Mouse (Mus musculus) hindbrain, embryonic 12.5 days (tissue): ENCODE results near the gene Sspn. TPM values are rescaled to one million over a fixed set of nuclear protein-coding genes. Genes with fewer than 3 reads are reported as not detected.

Experiments
- ATAC-seq: fragments of 200-750 bp; cut with Nextera tagmentation; 2 replicates; pipeline ENCODE4 v1.8.0; 2017; ENCODE audit warnings: moderate TSS enrichment; ENCODE audit not compliant: low FRiP score
- H3K27ac ChIP-seq: fragments of 300-500 bp; sonication (generic); 2 replicates; pipeline ENCODE4 v1.5.1; 2016; ENCODE audit warnings: mild to moderate bottlenecking
- H3K27me3 ChIP-seq: fragments of 300-500 bp; sonication (generic); 2 replicates; pipeline ENCODE4 v1.6.1; 2016; ENCODE audit warnings: mild to moderate bottlenecking
- H3K36me3 ChIP-seq: fragments of 300-500 bp; sonication (generic); 2 replicates; pipeline ENCODE4 v1.6.1; 2016; ENCODE audit warnings: mild to moderate bottlenecking
- H3K4me1 ChIP-seq: fragments of 300-500 bp; sonication (generic); 2 replicates; pipeline ENCODE4 v1.6.1; 2016
- H3K4me2 ChIP-seq: fragments of 300-500 bp; sonication (generic); replicated peaks from 2 replicates; pipeline ENCODE4 v1.6.1; 2016; ENCODE audit warnings: mild to moderate bottlenecking
- H3K4me3 ChIP-seq: fragments of 300-500 bp; sonication (generic); 2 replicates; pipeline ENCODE4 v1.5.1; 2016; ENCODE audit warnings: mild to moderate bottlenecking
- H3K9ac ChIP-seq: fragments of 300-500 bp; sonication (generic); 2 replicates; pipeline ENCODE4 v1.6.1; 2016; ENCODE audit warnings: mild to moderate bottlenecking, moderate library complexity
- H3K9me3 ChIP-seq: fragments of 300-500 bp; sonication (generic); replicated peaks from 2 replicates; pipeline ENCODE4 v1.6.1; 2016; ENCODE audit warnings: mild to moderate bottlenecking
- WGBS: fragments of 180-500 bp; shearing (Covaris S2); methylation state at CpG from one replicate; pipeline ENCODE4 v1.1.7; 2016; 5-methylcytosine and 5-hydroxymethylcytosine counted together
- polyA plus RNA-seq: library from polyadenylated mRNA; unstranded; fragments of >200 nt; fragmentation: Nextera tagmentation; extraction: Ambion mirVana; gene quantifications from 2 replicates; pipeline ENCODE4 v1.2.1, GENCODE M21; 2016

Sspn gene
- polyA plus RNA-seq, 1 experiment from 2014 or later: 6.2 TPM

- Histone ChIP-seq H3K27me3 (no peaks in the 10 kb centered on the region), H3K27ac (no peak overlapping the region), H3K4me1 (peaks cover 7% of the 10 kb centered on the region; the same call in 1 of the 2 replicates), H3K9ac (no peak overlapping the region), H3K9me3 (no peaks in the 10 kb centered on the region), H3K4me2 (no peak overlapping the region), H3K4me3 (no peak overlapping the region), H3K36me3 (no peaks in the 10 kb centered on the region)
- ATAC-seq: no peak
- WGBS: 74% methylated on average over 8 of the region's 8 CpGs
Observed at GRCm38 (mm10) chr6:145967693-145968092, 36.3 kb downstream of the Sspn start.

GRCm38 (mm10) chr6:145968301-145968818, 36.9 kb downstream of the Sspn start:
- WGBS: 76% methylated on average over 7 of the region's 7 CpGs
- no peak overlapping the region; the same call in 1 of the 2 replicates for H3K27ac ChIP-seq
- ATAC-seq: no peak

GRCm38 (mm10) chr6:145968821-145969220, 37.4 kb downstream of the Sspn start:
- peaks cover 2% of the 10 kb centered on the region; the same call in 1 of the 2 replicates for H3K4me1 ChIP-seq
- H3K9ac ChIP-seq: no peak overlapping the region
- H3K27ac ChIP-seq: no peak overlapping the region; the same call in 1 of the 2 replicates
- no peaks in the 10 kb centered on the region for H3K9me3 ChIP-seq
- WGBS: 64% methylated on average over 10 of the region's 10 CpGs
- no peaks in the 10 kb centered on the region for H3K36me3 ChIP-seq
- no peak overlapping the region for H3K4me3 ChIP-seq
- H3K4me2 ChIP-seq: no peak overlapping the region
- no peaks in the 10 kb centered on the region for H3K27me3 ChIP-seq
- no peak for ATAC-seq

More at GRCm38 (mm10) chr6:145968301-145968818, 36.9 kb downstream of the Sspn start:
- no peaks in the 10 kb centered on the region for H3K27me3 ChIP-seq
- no peak overlapping the region for H3K4me3 ChIP-seq
- H3K9ac ChIP-seq: no peak overlapping the region
- H3K9me3 ChIP-seq: no peaks in the 10 kb centered on the region
- H3K4me1 ChIP-seq: peaks cover 5% of the 10 kb centered on the region; the same call in 1 of the 2 replicates
- H3K4me2 ChIP-seq: no peak overlapping the region
- H3K36me3 ChIP-seq: no peaks in the 10 kb centered on the region

- H3K9ac ChIP-seq: no peak overlapping the region
- 80% methylated on average over 5 of the region's 5 CpGs for WGBS
Observed at GRCm38 (mm10) chr6:145969572-145969971, 38.1 kb downstream of the Sspn start.

GRCm38 (mm10) chr6:145972107-145972506, 40.7 kb downstream of the Sspn start:
- Histone ChIP-seq H3K4me1 (peaks cover 2% of the 10 kb centered on the region; the same call in 1 of the 2 replicates), H3K9ac (no peak overlapping the region), H3K27ac (no peak overlapping the region), H3K36me3 (no peaks in the 10 kb centered on the region), H3K9me3 (no peaks in the 10 kb centered on the region), H3K4me3 (no peak overlapping the region), H3K27me3 (no peaks in the 10 kb centered on the region), H3K4me2 (no peak overlapping the region)
- ATAC-seq: no peak
- 86% methylated on average over 4 of the region's 4 CpGs for WGBS

More at GRCm38 (mm10) chr6:145969572-145969971, 38.1 kb downstream of the Sspn start:
- no peak overlapping the region for H3K4me2 ChIP-seq
- no peak for ATAC-seq
- H3K27me3 ChIP-seq: no peaks in the 10 kb centered on the region
- no peaks in the 10 kb centered on the region for H3K36me3 ChIP-seq
- no peak overlapping the region for H3K27ac ChIP-seq
- no peaks in the 10 kb centered on the region for H3K9me3 ChIP-seq
- no peak overlapping the region for H3K4me3 ChIP-seq
- H3K4me1 ChIP-seq: peaks cover 2% of the 10 kb centered on the region; the same call in 1 of the 2 replicates

- Histone ChIP-seq H3K9ac (no peak overlapping the region), H3K4me3 (no peak overlapping the region), H3K4me1 (peaks cover 2% of the 10 kb centered on the region; the same call in 1 of the 2 replicates), H3K4me2 (no peak overlapping the region), H3K27ac (no peak overlapping the region), H3K36me3 (no peaks in the 10 kb centered on the region), H3K9me3 (no peaks in the 10 kb centered on the region), H3K27me3 (no peaks in the 10 kb centered on the region)
- ATAC-seq: no peak
- WGBS: 76% methylated on average over 6 of the region's 6 CpGs
Observed at GRCm38 (mm10) chr6:145972836-145973235, 41.4 kb downstream of the Sspn start.

GRCm38 (mm10) chr6:145973356-145973755, 41.9 kb downstream of the Sspn start:
- no peak overlapping the region for H3K4me2 ChIP-seq
- no peaks in the 10 kb centered on the region for H3K36me3 ChIP-seq
- H3K9ac ChIP-seq: no peak overlapping the region
- peaks cover 2% of the 10 kb centered on the region; the same call in 1 of the 2 replicates for H3K4me1 ChIP-seq
- 50% methylated on average over 5 of the region's 5 CpGs for WGBS
- no peak for ATAC-seq
- H3K4me3 ChIP-seq: no peak overlapping the region
- no peaks in the 10 kb centered on the region for H3K9me3 ChIP-seq
- H3K27ac ChIP-seq: no peak overlapping the region
- no peaks in the 10 kb centered on the region for H3K27me3 ChIP-seq

GRCm38 (mm10) chr6:145974766-145975165, 43.3 kb downstream of the Sspn start:
- Histone ChIP-seq H3K9me3 (no peaks in the 10 kb centered on the region), H3K27ac (no peak overlapping the region), H3K27me3 (no peaks in the 10 kb centered on the region), H3K9ac (no peak overlapping the region), H3K4me2 (no peak overlapping the region), H3K4me1 (no peaks in the 10 kb centered on the region), H3K36me3 (no peaks in the 10 kb centered on the region), H3K4me3 (no peak overlapping the region)
- ATAC-seq: no peak
- 72% methylated on average over 7 of the region's 7 CpGs for WGBS

- Histone ChIP-seq H3K4me2 (no peak overlapping the region), H3K9me3 (no peaks in the 10 kb centered on the region), H3K4me1 (no peaks in the 10 kb centered on the region), H3K4me3 (no peak overlapping the region), H3K27ac (no peak overlapping the region), H3K9ac (no peak overlapping the region), H3K27me3 (no peaks in the 10 kb centered on the region), H3K36me3 (no peaks in the 10 kb centered on the region)
- no peak for ATAC-seq
- WGBS: 80% methylated on average over 3 of the region's 3 CpGs
Observed at GRCm38 (mm10) chr6:145977344-145977743, 45.9 kb downstream of the Sspn start.

GRCm38 (mm10) chr6:145977771-145978450, 46.5 kb downstream of the Sspn start:
- no peak overlapping the region for H3K4me3 ChIP-seq
- 78% methylated on average over 8 of the region's 8 CpGs for WGBS
- H3K9me3 ChIP-seq: no peaks in the 10 kb centered on the region
- no peak overlapping the region for H3K9ac ChIP-seq
- H3K4me1 ChIP-seq: no peaks in the 10 kb centered on the region
- no peaks in the 10 kb centered on the region for H3K27me3 ChIP-seq
- H3K36me3 ChIP-seq: no peaks in the 10 kb centered on the region
- no peak overlapping the region for H3K27ac ChIP-seq
- ATAC-seq: no peak
- no peak overlapping the region for H3K4me2 ChIP-seq

GRCm38 (mm10) chr6:145981074-145981473, 49.6 kb downstream of the Sspn start:
- no peak overlapping the region for H3K27ac ChIP-seq
- H3K9ac ChIP-seq: no peak overlapping the region
- no peaks in the 10 kb centered on the region for H3K9me3 ChIP-seq
- no peak for ATAC-seq
- no peak overlapping the region for H3K4me2 ChIP-seq
- 92% methylated on average over 8 of the region's 8 CpGs for WGBS
- H3K4me3 ChIP-seq: no peak overlapping the region
- no peaks in the 10 kb centered on the region for H3K4me1 ChIP-seq
- no peaks in the 10 kb centered on the region for H3K27me3 ChIP-seq
- no peaks in the 10 kb centered on the region for H3K36me3 ChIP-seq

- Histone ChIP-seq H3K4me2 (no peak overlapping the region), H3K4me3 (no peak overlapping the region), H3K27ac (no peak overlapping the region), H3K9me3 (no peaks in the 10 kb centered on the region), H3K27me3 (no peaks in the 10 kb centered on the region), H3K4me1 (no peaks in the 10 kb centered on the region), H3K9ac (no peak overlapping the region), H3K36me3 (no peaks in the 10 kb centered on the region)
- ATAC-seq: no peak
- 98% methylated on average over 4 of the region's 4 CpGs for WGBS
Observed at GRCm38 (mm10) chr6:145982335-145982734, 50.9 kb downstream of the Sspn start.

- no peak for ATAC-seq
- WGBS: 88% methylated on average over 1 of the region's 1 CpGs
- H3K4me3 ChIP-seq: no peak overlapping the region
Observed at GRCm38 (mm10) chr6:145990578-145990977, 59.1 kb downstream of the Sspn start.

More at GRCm38 (mm10) chr6:145990578-145990977, 59.1 kb downstream of the Sspn start:
- Histone ChIP-seq H3K27ac (no peak overlapping the region), H3K4me1 (peaks cover 2% of the 10 kb centered on the region; the same call in 1 of the 2 replicates), H3K9ac (no peak overlapping the region), H3K9me3 (no peaks in the 10 kb centered on the region), H3K27me3 (no peaks in the 10 kb centered on the region), H3K4me2 (no peak overlapping the region), H3K36me3 (no peaks in the 10 kb centered on the region)
